Mouse (Mus musculus): ENCODE measurements around the gene Tmem131l.

GRCm38 (mm10) chr3:83986740-83987139 is 53.2 kb downstream of the Tmem131l start:
- no peak for TF ChIP-seq POLR2AphosphoS2 (IDR thresholded peaks at IDR 0.05; ENCODE audit: low read length)
- TF ChIP-seq POLR2A (IDR thresholded peaks at IDR 0.05; ENCODE audit: control insufficient read depth in 1 of 2, insufficient read depth in 1 of 2, low read depth in 1 of 2, low read length in 2 of 2, poor library complexity in 1 of 2) = no peak
- no peak for TF ChIP-seq CTCF (IDR thresholded peaks at IDR 0.05 in 2 of 3, conservative IDR thresholded peaks at IDR 0.05 in 1 of 3; ENCODE audit: control insufficient read depth in 1 of 3, insufficient read depth in 1 of 3, low read depth in 2 of 3, low read length in 3 of 3, poor library complexity in 1 of 3, severe bottlenecking in 1 of 3)
- TF ChIP-seq EP300 (IDR thresholded peaks at IDR 0.05; ENCODE audit: low read depth in 1 of 2, low read length in 2 of 2) = no peak
- TF ChIP-seq GATA1 (IDR thresholded peaks at IDR 0.05; ENCODE audit: low read depth, low read length) = no peak

Measured in MEL (cell line).